Mouse (Mus musculus) left cerebral cortex, adult 18-20 months (tissue): ENCODE results near the gene Pou3f3. TPM values are rescaled to one million over a fixed set of nuclear protein-coding genes. Genes with fewer than 3 reads are reported as not detected.

ENCODE experiments used
- DNase-seq, 2 experiments: peaks; one replicate each; pipeline ENCODE4 v3.0.0; 2021 to 2022; ENCODE audit warnings: low spot score in 2 of 2, mixed read lengths in 1 of 2
- total RNA-seq, 2 experiments: library from RNA; stranded (reverse); gene quantifications; 2 replicates each; pipeline ENCODE4 v1.2.3; 2021

Gene Pou3f3
- total RNA-seq, 2 experiments from 2014 or later = 57.7 to 58.2 TPM

- peak in 1 of 2 experiments; percentile 42 for DNase-seq
These were observed 1.7 kb upstream of the Pou3f3 start for GRCm38 (mm10) chr1:42693852-42694251.

GRCm38 (mm10) chr1:42694290-42694664 lies 1.3 kb upstream of the Pou3f3 start:
- DNase-seq = peak in 1 of 2 experiments; percentile 52

GRCm38 (mm10) chr1:42694665-42695577 lies 647 bp upstream of the Pou3f3 start:
- peak in 1 of 2 experiments; percentile 52 for DNase-seq

DNA sequence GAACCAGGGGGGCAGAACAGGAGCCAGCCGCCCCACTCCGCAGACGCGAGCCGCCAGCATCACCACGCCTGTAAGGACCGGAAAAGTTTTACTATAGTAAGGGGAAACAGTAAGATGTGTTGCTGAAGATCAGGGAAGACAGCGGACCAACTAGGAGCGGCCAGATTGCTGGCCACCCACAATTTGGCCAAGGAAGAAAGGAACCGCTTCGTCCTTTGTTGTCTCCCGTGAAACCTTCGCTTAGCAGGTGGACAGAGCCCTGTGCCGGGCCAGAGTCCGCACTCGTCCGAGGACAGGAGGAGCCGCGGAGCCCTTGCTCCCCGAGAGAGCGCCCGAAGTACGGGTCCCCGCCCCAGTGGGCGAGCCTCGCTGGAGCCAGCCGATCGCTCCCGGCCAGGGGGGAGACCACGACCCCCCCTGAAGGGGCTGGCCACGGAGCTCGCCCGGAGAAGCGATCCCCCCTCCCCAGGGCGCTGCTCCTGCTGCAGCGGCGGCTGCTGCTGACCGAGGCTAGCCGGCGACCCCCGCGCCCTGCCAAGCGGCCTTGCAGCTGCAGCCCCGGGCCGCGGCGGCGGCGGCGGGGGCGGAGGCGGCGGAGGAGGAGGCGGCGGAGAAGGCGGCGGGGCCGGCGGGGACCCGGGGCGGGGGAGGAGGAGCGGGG lies 933 bp downstream of the Pou3f3 start:
- no peak for DNase-seq

GRCm38 (mm10) chr1:42697321-42697755 lies 1.8 kb downstream of the Pou3f3 start:
- no peak for DNase-seq

GRCm38 (mm10) chr1:42697756-42698583 lies 2.4 kb downstream of the Pou3f3 start:
- DNase-seq = peak in 1 of 2 experiments; percentile 42

GRCm38 (mm10) chr1:42698584-42699333 lies 3.2 kb downstream of the Pou3f3 start:
- no peak for DNase-seq

GRCm38 (mm10) chr1:42699471-42699871 lies 3.9 kb downstream of the Pou3f3 start:
- peak in 1 of 2 experiments; percentile 41 for DNase-seq

DNA sequence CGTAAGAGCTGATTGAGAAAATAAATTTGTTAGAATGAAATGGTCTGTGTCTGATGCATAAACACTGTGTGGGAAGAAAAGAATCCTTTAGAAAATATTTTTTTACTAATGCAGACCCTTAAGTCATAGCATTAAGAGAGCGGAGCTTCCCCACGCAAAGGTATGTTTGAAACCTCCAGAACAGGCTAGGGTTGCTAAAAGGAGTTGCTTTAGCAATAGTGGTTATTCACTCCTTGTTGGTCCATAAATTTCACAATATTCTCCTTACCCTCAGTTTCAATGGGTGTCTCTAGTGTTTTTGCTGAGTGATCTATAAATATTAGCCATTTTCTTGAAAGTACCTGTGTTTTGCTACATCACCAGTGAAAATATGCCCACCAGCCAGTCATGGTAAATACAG lies 4.6 kb downstream of the Pou3f3 start:
- DNase-seq = no peak

DNA sequence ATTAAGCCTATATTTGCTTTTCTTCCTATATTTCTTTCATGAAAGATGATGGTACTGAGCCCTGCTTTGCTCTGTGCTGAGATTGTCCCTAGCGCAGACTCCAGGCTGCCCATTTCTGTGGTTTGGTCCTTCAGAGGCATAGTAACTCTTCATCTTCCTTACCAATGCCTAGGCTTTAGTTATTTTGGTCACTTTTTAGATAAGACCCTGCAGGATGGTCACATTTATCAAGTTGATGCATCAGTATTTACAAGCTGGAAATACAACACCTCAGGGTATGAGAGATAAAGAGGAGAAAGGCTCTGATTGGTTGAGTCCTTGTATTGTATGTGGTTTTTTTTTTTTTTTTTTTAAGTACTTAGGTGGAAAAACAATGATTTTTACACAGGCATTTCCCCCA lies 5.2 kb downstream of the Pou3f3 start:
- DNase-seq = no peak

- DNase-seq = no peak
These were observed 6.5 kb downstream of the Pou3f3 start for GRCm38 (mm10) chr1:42701833-42702611.

DNA sequence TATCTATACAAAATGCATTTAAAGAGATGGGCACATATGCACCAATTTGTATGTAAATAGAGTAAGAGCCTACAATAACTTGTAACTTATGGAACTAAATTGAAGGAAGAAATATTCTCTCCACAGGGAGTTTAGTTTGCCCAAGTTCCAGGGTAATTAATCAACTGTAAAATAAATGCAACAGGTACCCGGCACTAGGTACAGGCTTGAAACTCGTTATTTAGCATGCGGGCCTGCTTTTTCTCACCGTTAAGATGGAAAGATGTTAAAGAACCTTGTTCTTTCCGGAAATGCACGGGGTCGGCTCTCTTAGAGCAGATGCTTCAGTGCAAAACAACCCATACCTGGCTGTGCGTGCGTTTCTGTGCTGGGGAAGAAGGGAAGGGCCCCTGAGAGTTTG lies 7.4 kb downstream of the Pou3f3 start:
- DNase-seq = no peak

DNA sequence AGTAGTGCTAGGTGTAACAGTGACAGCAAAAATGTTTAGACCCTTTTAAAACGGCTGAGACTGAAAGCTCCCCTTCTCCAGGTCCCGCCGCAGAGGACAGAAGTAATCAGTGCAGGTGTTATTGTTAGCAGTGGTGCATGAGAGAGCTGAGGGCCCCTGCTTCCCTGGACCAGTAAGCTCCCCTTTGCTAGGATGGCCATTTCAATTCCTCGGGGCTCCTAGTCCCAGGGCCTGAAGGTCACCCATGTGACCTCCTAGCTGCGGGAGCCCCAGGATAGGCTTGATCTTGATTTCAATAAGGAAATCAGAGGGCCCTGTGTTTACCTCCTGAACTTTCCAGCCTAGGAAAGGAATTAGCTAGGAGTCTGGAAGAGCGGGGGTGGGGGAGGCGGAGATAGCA lies 7.9 kb downstream of the Pou3f3 start:
- no peak for DNase-seq

GRCm38 (mm10) chr1:42703851-42704613 lies 8.5 kb downstream of the Pou3f3 start:
- DNase-seq = no peak

GRCm38 (mm10) chr1:42704981-42705810 lies 9.6 kb downstream of the Pou3f3 start:
- DNase-seq = no peak

DNA sequence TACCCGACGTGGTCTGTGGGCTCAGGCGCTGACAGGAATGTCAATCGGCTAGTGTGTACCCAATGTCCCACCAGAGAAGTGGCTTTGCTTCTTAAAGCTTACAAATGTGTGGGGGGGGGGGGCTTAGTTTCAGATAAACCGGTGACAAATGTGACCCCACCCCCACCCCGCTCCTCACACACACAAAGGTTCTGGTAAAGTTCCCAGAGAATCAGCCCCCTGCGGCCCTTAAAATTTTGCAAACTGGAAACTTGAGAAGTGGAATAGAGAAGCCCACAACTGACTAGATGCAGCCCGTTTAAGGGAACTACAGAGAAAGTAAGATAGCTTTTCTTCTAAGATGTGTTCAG lies 10.2 kb downstream of the Pou3f3 start:
- no peak for DNase-seq

DNA sequence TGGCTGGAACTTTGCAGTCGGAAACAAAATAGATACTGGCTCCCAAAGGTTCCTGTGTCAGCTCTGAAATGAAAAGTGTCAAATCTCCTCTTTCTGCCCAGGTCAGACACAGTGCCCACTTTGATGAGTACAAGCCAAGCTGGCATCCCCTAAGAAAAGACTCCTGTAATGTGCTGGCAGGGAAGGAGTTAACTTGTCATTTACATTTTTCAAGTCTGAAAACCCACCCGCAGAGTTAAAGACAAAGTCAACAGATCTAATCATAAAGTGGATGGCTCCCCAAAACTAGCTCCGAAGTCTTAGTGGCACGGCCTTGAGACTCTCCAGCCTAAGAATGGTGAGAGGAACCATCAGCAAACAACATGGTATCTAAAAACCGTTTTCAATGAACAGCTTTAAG lies 11.6 kb downstream of the Pou3f3 start:
- DNase-seq = no peak

GRCm38 (mm10) chr1:42707611-42708130 lies 12.1 kb downstream of the Pou3f3 start:
- DNase-seq = no peak
